Mouse (Mus musculus): ENCODE results near the gene Sorcs3. TPM values are rescaled to one million over a fixed set of nuclear protein-coding genes. Genes with fewer than 3 reads are reported as not detected.

Gene Sorcs3
- polyA plus RNA-seq, 1 experiment from 2014 or later: 16.3 TPM

GRCm38 (mm10) chr19:48548143-48548881, 342.5 kb downstream of the Sorcs3 start:
- no peaks in the 10 kb centered on the region for H3K27me3 ChIP-seq
- peaks cover 3% of the 10 kb centered on the region; the same call in 1 of the 2 replicates for H3K4me1 ChIP-seq (replicated peaks)
- H3K36me3 ChIP-seq: no peaks in the 10 kb centered on the region
- H3K27ac ChIP-seq (replicated peaks): no peak overlapping the region
- no peak overlapping the region for H3K4me2 ChIP-seq
- H3K9ac ChIP-seq: no peak overlapping the region
- 29% methylated on average over 9 of the region's 9 CpGs for WGBS
- ATAC-seq (ENCODE audit: low FRiP score, low read depth): no peak
- H3K9me3 ChIP-seq: no peaks in the 10 kb centered on the region
- no peak overlapping the region for H3K4me3 ChIP-seq

GRCm38 (mm10) chr19:48559432-48559831, 353.6 kb downstream of the Sorcs3 start:
- no peak for ATAC-seq (ENCODE audit: low FRiP score, low read depth)
- Histone ChIP-seq H3K27ac (replicated peaks) (no peak overlapping the region), H3K4me1 (replicated peaks) (no peaks in the 10 kb centered on the region), H3K36me3 (no peaks in the 10 kb centered on the region), H3K4me2 (no peak overlapping the region), H3K9me3 (no peaks in the 10 kb centered on the region), H3K27me3 (no peaks in the 10 kb centered on the region), H3K4me3 (no peak overlapping the region), H3K9ac (no peak overlapping the region)
- WGBS: 27% methylated on average over 2 of the region's 2 CpGs

- H3K9ac ChIP-seq: no peak overlapping the region
- H3K4me3 ChIP-seq: no peak overlapping the region
- no peaks in the 10 kb centered on the region for H3K27me3 ChIP-seq
- H3K27ac ChIP-seq (replicated peaks): no peak overlapping the region
- no peak for ATAC-seq (ENCODE audit: low FRiP score, low read depth)
- H3K4me2 ChIP-seq: no peak overlapping the region
- H3K36me3 ChIP-seq: no peaks in the 10 kb centered on the region
- no peaks in the 10 kb centered on the region for H3K9me3 ChIP-seq
- H3K4me1 ChIP-seq (replicated peaks): no peaks in the 10 kb centered on the region
- 40% methylated on average over 1 of the region's 1 CpGs for WGBS
These were observed 369.9 kb downstream of the Sorcs3 start for GRCm38 (mm10) chr19:48575736-48576135.

- Histone ChIP-seq H3K4me3 (no peak overlapping the region), H3K4me1 (replicated peaks) (no peaks in the 10 kb centered on the region), H3K27me3 (no peaks in the 10 kb centered on the region), H3K4me2 (no peak overlapping the region), H3K9ac (no peak overlapping the region), H3K27ac (replicated peaks) (no peak overlapping the region), H3K9me3 (no peaks in the 10 kb centered on the region), H3K36me3 (no peaks in the 10 kb centered on the region)
- 58% methylated on average over 5 of the region's 5 CpGs for WGBS
- no peak for ATAC-seq (ENCODE audit: low FRiP score, low read depth)
These were observed 371.3 kb downstream of the Sorcs3 start for GRCm38 (mm10) chr19:48577169-48577568.

DNA sequence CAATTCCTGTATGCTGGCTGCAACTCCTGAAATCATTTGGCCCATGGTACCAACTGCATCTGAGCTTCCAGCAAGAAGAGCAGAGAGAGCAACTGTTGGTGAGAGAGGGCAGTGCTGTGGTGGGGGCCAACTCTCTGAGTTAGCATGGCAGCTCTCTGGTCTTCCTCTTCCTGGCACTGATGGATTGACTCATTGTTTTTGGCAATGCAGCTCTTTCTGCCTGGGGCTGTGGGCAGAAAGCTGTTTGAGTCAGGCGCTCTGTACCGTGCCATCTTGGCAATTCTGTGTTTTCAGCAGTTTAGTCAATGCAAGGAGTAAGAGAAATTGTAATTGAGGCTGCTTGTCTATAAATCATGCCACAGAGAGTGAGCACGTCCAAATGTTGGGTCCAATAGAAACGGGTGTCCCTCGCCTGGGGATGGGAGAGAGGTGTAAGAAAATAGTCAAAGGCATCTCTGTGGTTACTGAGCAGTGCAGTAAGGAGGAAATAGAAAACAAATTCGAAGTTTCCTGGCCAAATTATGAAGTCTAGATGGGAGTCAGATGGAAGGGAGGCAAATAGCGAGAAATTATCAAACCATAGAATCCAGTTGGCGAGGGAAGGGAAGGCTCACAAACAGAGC, 379.2 kb downstream of the Sorcs3 start:
- H3K36me3 ChIP-seq: no peaks in the 10 kb centered on the region
- ATAC-seq (ENCODE audit: low FRiP score, low read depth): 0 out of 2 replicates have a peak, but pooled peaks have one; percentile 66
- H3K27ac ChIP-seq (replicated peaks): no peak overlapping the region
- WGBS: 66% methylated on average over 8 of the region's 8 CpGs
- no peak overlapping the region for H3K4me2 ChIP-seq
- no peak overlapping the region for H3K4me3 ChIP-seq
- H3K27me3 ChIP-seq: no peaks in the 10 kb centered on the region
- H3K4me1 ChIP-seq (replicated peaks): no peaks in the 10 kb centered on the region
- no peaks in the 10 kb centered on the region for H3K9me3 ChIP-seq
- H3K9ac ChIP-seq: no peak overlapping the region

DNA sequence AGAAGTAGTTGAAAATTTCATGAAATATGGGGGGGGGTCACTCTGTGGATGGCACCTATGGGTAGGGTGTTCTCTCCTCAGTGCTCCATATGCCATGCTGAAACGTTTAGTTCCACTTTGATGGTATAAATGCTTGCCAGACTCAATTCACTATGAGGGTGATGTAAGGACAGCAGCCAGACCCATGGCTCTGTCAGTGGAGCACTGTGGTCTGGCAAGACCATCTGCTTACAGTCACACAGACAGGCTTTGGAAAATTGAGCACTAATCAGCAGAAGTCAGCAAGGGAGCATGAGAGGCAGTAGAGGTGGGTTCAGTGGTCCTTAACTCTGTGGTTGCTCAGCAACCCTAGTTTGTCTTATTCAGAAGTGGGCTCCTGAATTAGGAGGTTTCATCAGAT, 411.1 kb downstream of the Sorcs3 start:
- Histone ChIP-seq H3K9ac (no peak overlapping the region), H3K27ac (replicated peaks) (no peak overlapping the region), H3K27me3 (no peaks in the 10 kb centered on the region), H3K36me3 (no peaks in the 10 kb centered on the region), H3K4me1 (replicated peaks) (no peaks in the 10 kb centered on the region), H3K4me3 (no peak overlapping the region), H3K9me3 (no peaks in the 10 kb centered on the region), H3K4me2 (no peak overlapping the region)
- 53% methylated on average over 1 of the region's 1 CpGs for WGBS
- ATAC-seq (ENCODE audit: low FRiP score, low read depth): no peak

GRCm38 (mm10) chr19:48630671-48631327, 425.0 kb downstream of the Sorcs3 start:
- no peak for ATAC-seq (ENCODE audit: low FRiP score, low read depth)

GRCm38 (mm10) chr19:48642566-48642965, 436.7 kb downstream of the Sorcs3 start:
- no peak for ATAC-seq (ENCODE audit: low FRiP score, low read depth)
- Histone ChIP-seq H3K4me3 (no peak overlapping the region), H3K36me3 (no peaks in the 10 kb centered on the region), H3K4me2 (no peak overlapping the region), H3K4me1 (replicated peaks) (no peaks in the 10 kb centered on the region), H3K27me3 (no peaks in the 10 kb centered on the region), H3K27ac (replicated peaks) (no peak overlapping the region), H3K9ac (no peak overlapping the region), H3K9me3 (no peaks in the 10 kb centered on the region)
- 78% methylated on average over 4 of the region's 4 CpGs for WGBS

More at GRCm38 (mm10) chr19:48630671-48631327, 425.0 kb downstream of the Sorcs3 start:
- Histone ChIP-seq H3K27ac (replicated peaks) (no peak overlapping the region), H3K27me3 (no peaks in the 10 kb centered on the region), H3K4me2 (no peak overlapping the region), H3K4me1 (replicated peaks) (peaks cover 12% of the 10 kb centered on the region; the same call in 1 of the 2 replicates), H3K9ac (no peak overlapping the region), H3K9me3 (no peaks in the 10 kb centered on the region), H3K4me3 (no peak overlapping the region), H3K36me3 (no peaks in the 10 kb centered on the region)
- WGBS: 26% methylated on average over 6 of the region's 6 CpGs

DNA sequence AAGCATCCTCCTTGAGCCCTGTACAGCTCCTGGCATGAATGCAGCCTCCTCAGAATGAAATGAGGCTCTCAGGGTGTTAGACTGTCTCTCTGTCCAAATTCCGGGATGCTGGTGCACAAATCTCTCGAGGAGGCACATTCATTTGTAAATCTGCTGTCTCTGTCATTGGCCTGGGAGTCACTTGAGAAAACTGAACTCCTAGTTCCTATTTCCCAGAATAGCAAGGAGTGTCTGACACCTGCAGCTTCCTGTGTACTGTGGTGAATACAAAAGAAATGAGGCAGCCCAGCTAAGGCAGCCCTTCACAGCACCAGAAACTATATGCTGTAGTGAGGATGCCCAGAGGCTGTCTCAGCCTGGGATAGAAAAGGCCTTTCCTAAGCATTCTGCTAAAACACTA, 444.1 kb downstream of the Sorcs3 start:
- 49% methylated on average over 2 of the region's 2 CpGs for WGBS
- no peak overlapping the region for H3K4me2 ChIP-seq
- no peaks in the 10 kb centered on the region for H3K4me1 ChIP-seq (replicated peaks)
- no peak overlapping the region for H3K4me3 ChIP-seq
- ATAC-seq (ENCODE audit: low FRiP score, low read depth): no peak
- H3K9ac ChIP-seq: no peak overlapping the region
- H3K36me3 ChIP-seq: no peaks in the 10 kb centered on the region
- H3K27me3 ChIP-seq: no peaks in the 10 kb centered on the region
- H3K9me3 ChIP-seq: no peaks in the 10 kb centered on the region
- H3K27ac ChIP-seq (replicated peaks): no peak overlapping the region

DNA sequence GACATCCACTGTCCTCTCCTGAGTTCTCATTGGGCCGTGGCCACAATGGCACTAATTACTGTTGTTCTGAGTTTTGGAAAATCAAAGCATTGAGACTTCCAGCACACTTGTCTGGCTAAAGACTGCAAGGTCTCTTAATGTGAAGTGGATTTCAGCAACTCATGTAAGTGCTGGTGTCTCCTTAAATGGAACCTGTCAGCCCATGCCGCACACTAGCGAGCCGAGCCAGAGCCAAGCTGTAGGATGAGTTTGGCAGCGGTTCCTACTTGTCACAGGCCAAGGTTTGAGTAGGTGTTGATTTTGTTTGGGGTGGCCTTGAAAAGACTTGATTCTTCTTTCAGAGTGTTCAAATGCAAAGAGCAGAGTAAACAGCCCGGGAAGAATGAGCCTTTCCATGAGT, 445.8 kb downstream of the Sorcs3 start:
- H3K9me3 ChIP-seq: no peaks in the 10 kb centered on the region
- no peak overlapping the region for H3K27ac ChIP-seq (replicated peaks)
- H3K4me1 ChIP-seq (replicated peaks): no peaks in the 10 kb centered on the region
- no peaks in the 10 kb centered on the region for H3K36me3 ChIP-seq
- ATAC-seq (ENCODE audit: low FRiP score, low read depth): no peak
- H3K9ac ChIP-seq: no peak overlapping the region
- no peak overlapping the region for H3K4me2 ChIP-seq
- H3K27me3 ChIP-seq: no peaks in the 10 kb centered on the region
- 70% methylated on average over 6 of the region's 6 CpGs for WGBS
- H3K4me3 ChIP-seq: no peak overlapping the region

- H3K27ac ChIP-seq (replicated peaks): no peak overlapping the region
- H3K9me3 ChIP-seq: no peaks in the 10 kb centered on the region
These were observed 454.4 kb downstream of the Sorcs3 start for GRCm38 (mm10) chr19:48660201-48660600.

GRCm38 (mm10) chr19:48679896-48680295, 474.1 kb downstream of the Sorcs3 start:
- Histone ChIP-seq H3K4me3 (no peak overlapping the region), H3K9ac (no peak overlapping the region), H3K36me3 (no peaks in the 10 kb centered on the region)

More at GRCm38 (mm10) chr19:48660201-48660600, 454.4 kb downstream of the Sorcs3 start:
- Histone ChIP-seq H3K4me1 (replicated peaks) (peaks cover 12% of the 10 kb centered on the region; the same call in 1 of the 2 replicates), H3K27me3 (no peaks in the 10 kb centered on the region), H3K4me3 (no peak overlapping the region), H3K4me2 (no peak overlapping the region), H3K9ac (no peak overlapping the region), H3K36me3 (no peaks in the 10 kb centered on the region)
- no peak for ATAC-seq (ENCODE audit: low FRiP score, low read depth)
- 22% methylated on average over 6 of the region's 6 CpGs for WGBS

More at GRCm38 (mm10) chr19:48679896-48680295, 474.1 kb downstream of the Sorcs3 start:
- no peak for ATAC-seq (ENCODE audit: low FRiP score, low read depth)
- no peaks in the 10 kb centered on the region; the same call in 1 of the 2 replicates for H3K4me1 ChIP-seq (replicated peaks)
- H3K27me3 ChIP-seq: no peaks in the 10 kb centered on the region
- no peaks in the 10 kb centered on the region for H3K9me3 ChIP-seq
- no peak overlapping the region for H3K4me2 ChIP-seq
- no peak overlapping the region for H3K27ac ChIP-seq (replicated peaks)
- 89% methylated on average over 1 of the region's 1 CpGs for WGBS

Data from hindbrain, embryonic 15.5 days (tissue).